Mouse (Mus musculus) limb, embryonic 13.5 days (tissue): ENCODE results near the gene Apof. TPM values are rescaled to one million over a fixed set of nuclear protein-coding genes. Genes with fewer than 3 reads are reported as not detected.

Source experiments
- ATAC-seq: fragments of 200-750 bp; cut with Nextera tagmentation; 2 replicates; pipeline ENCODE4 v1.8.0; 2017; ENCODE audit warnings: low read depth, moderate number of reproducible peaks, moderate TSS enrichment; ENCODE audit not compliant: low FRiP score
- H3K27ac ChIP-seq: fragments of 300-500 bp; sonication (generic); 2 replicates; pipeline ENCODE4 v1.5.1; 2015; ENCODE audit warnings: inconsistent platforms, mild to moderate bottlenecking, moderate library complexity
- H3K27me3 ChIP-seq: fragments of 300-500 bp; sonication (generic); 2 replicates; pipeline ENCODE4 v1.6.1; 2015; ENCODE audit warnings: mild to moderate bottlenecking, inconsistent platforms
- H3K36me3 ChIP-seq: fragments of 300-500 bp; sonication (generic); 2 replicates; pipeline ENCODE4 v1.6.1; 2015; ENCODE audit warnings: inconsistent platforms, mild to moderate bottlenecking, moderate library complexity
- H3K4me1 ChIP-seq: fragments of 300-500 bp; sonication (generic); 2 replicates; pipeline ENCODE4 v1.6.1; 2015; ENCODE audit warnings: inconsistent platforms
- H3K4me2 ChIP-seq: fragments of 300-500 bp; sonication (generic); replicated peaks from 2 replicates; pipeline ENCODE4 v1.6.1; 2015; ENCODE audit warnings: inconsistent platforms, mild to moderate bottlenecking, moderate library complexity
- H3K4me3 ChIP-seq: fragments of 300-500 bp; sonication (generic); 2 replicates; pipeline ENCODE4 v1.5.1; 2015; ENCODE audit warnings: moderate library complexity, mild to moderate bottlenecking, inconsistent platforms
- H3K9ac ChIP-seq: fragments of 300-500 bp; sonication (generic); 2 replicates; pipeline ENCODE4 v1.6.1; 2015; ENCODE audit warnings: mild to moderate bottlenecking, inconsistent platforms
- H3K9me3 ChIP-seq: fragments of 300-500 bp; sonication (generic); 2 replicates; pipeline ENCODE4 v1.6.1; 2016; ENCODE audit warnings: inconsistent platforms
- WGBS: fragments of 180-500 bp; shearing (Covaris S2); methylation state at CpG from one replicate; pipeline ENCODE4 v1.1.7; 2015; 5-methylcytosine and 5-hydroxymethylcytosine counted together
- polyA plus RNA-seq: library from polyadenylated mRNA; unstranded; fragments of >200 nt; fragmentation: Nextera tagmentation; extraction: Ambion mirVana; gene quantifications from 2 replicates; pipeline ENCODE4 v1.2.1, GENCODE M21; 2015

The Apof gene
- polyA plus RNA-seq = not detected in 2 replicates

DNA sequence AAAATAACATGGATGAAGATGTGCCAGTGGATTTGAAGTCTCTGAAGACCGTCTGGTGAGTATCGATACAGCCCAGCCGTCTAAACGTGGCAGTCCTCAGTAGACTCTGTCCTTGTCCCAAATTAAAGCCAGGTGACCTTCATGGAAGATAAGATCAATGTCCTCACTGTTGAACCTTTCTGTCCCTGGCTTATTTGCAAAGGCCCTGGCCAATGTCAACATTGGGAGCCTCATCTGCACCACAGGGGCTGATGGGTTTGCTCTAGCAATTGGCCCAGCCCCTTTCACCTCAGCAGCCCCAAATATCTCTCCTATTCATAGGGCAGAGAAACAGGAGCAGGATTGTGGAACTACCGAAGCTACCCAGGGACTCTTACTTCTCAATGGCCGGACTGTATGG, at the start of gene Apof:
Apof (plus strand) TSS at position 301 of the 400 bp plus-strand sequence.
- no peaks in the 10 kb centered on the region for H3K36me3 ChIP-seq
- H3K9ac ChIP-seq = no peak within 1 kb of the TSS
- no peak within 1 kb of the TSS for H3K27ac ChIP-seq
- H3K27me3 ChIP-seq = no peaks in the 10 kb centered on the region
- no peaks in the 10 kb centered on the region for H3K9me3 ChIP-seq
- no peak for ATAC-seq
- 70% methylated on average over 6 of the region's 6 CpGs for WGBS
- no peaks in the 10 kb centered on the region; the same call in 1 of the 2 replicates for H3K4me1 ChIP-seq
- no peak within 1 kb of the TSS for H3K4me3 ChIP-seq
- H3K4me2 ChIP-seq = no peak within 1 kb of the TSS

DNA sequence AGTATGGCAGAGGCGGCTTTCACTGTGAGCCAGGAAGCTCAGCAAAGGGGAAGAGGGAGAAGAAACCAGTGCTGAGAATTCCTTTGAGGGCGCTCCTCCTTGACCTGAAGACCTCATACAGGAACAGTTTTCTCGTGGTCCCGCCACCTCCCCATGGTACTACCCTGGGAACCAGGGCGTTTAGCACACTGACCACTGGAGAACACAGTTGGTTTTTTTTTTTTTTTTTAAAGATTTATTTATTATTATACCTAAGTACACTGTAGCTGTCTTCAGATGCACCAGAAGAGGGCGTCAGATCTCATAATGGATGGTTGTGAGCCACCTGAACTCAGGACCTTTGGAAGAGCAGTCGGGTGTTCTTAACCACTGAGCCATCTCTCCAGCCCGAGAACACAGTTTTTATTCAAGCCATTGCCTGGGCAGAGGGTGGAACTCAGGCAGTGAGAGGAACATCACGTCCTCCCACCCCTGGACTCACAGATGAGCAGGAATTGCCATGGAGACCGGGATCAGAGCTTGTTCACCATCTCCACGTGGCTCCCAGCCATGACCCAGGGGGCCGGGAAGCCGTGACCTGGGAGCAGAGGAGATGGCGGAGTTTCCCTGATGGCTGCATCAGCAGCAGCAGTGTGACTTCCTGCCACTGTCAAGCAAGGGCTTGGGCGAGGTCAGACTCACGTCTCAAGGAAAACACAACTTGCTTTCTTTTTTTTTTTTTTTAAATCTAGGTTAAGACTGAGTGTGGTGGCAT, 46.8 kb upstream of the Apof start:
- H3K27ac ChIP-seq = no peak overlapping the region

GRCm38 (mm10) chr10:128225064-128225463, 43.4 kb upstream of the Apof start:
- Histone ChIP-seq H3K4me3 (no peak overlapping the region), H3K9me3 (no peaks in the 10 kb centered on the region), H3K27ac (peak overlapping the region; percentile 69; the same call in 1 of the 2 replicates), H3K27me3 (no peaks in the 10 kb centered on the region), H3K4me2 (peak overlapping the region; percentile 27), H3K9ac (peak overlapping the region; percentile 39; the same call in 1 of the 2 replicates), H3K4me1 (peaks cover 33% of the 10 kb centered on the region), H3K36me3 (no peaks in the 10 kb centered on the region)
- peak; percentile 49; the same call in 1 of the 2 replicates for ATAC-seq
- 27% methylated on average over 5 of the region's 5 CpGs for WGBS

More for the DNA sequence above, 46.8 kb upstream of the Apof start:
- no peak overlapping the region for H3K4me3 ChIP-seq
- H3K4me1 ChIP-seq = peaks cover 25% of the 10 kb centered on the region
- no peaks in the 10 kb centered on the region for H3K27me3 ChIP-seq
- no peak overlapping the region for H3K9ac ChIP-seq
- no peaks in the 10 kb centered on the region for H3K9me3 ChIP-seq
- no peak for ATAC-seq
- no peak overlapping the region for H3K4me2 ChIP-seq
- H3K36me3 ChIP-seq = no peaks in the 10 kb centered on the region
- 56% methylated on average over 16 of the region's 16 CpGs for WGBS

DNA sequence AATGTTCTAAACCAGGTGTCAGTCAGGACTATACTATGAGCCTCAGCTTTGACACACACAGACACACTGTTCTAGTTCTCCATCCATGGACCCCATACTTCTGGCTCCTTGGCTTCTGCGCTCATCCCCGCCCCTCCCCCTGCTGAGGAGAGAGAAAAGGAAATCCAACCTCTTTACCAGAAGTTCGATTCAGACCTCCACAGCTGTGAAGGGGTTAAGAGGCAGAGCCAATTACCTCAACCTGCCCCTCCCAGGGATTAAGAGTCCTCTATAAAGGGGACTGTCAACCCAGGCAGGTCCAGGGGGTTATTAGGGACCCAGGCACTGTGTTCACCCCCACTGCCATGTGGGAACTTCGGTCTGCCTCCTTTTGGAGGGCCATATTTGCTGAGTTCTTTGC, 42.9 kb upstream of the Apof start, which contains the start of gene Mip:
Mip (plus strand) TSS at position 301 of the 400 bp plus-strand sequence.
- 0 out of 2 replicates have a peak, but pooled peaks have one; percentile 52 for ATAC-seq
- peak within 1 kb of the TSS; percentile 69 for H3K27ac ChIP-seq
- no peaks in the 10 kb centered on the region for H3K9me3 ChIP-seq
- no peak within 1 kb of the TSS for H3K4me3 ChIP-seq
- H3K4me2 ChIP-seq = peak within 1 kb of the TSS; percentile 27
- no peaks in the 10 kb centered on the region for H3K27me3 ChIP-seq
- H3K4me1 ChIP-seq = peaks cover 37% of the 10 kb centered on the region
- no peaks in the 10 kb centered on the region for H3K36me3 ChIP-seq
- peak within 1 kb of the TSS; percentile 39; the same call in 1 of the 2 replicates for H3K9ac ChIP-seq
- WGBS = 38% methylated on average over 4 of the region's 4 CpGs

- H3K4me1 ChIP-seq = peaks cover 44% of the 10 kb centered on the region
- no peaks in the 10 kb centered on the region for H3K9me3 ChIP-seq
- H3K4me3 ChIP-seq = no peak overlapping the region
- H3K9ac ChIP-seq = no peak overlapping the region
- no peak for ATAC-seq
- H3K27me3 ChIP-seq = no peaks in the 10 kb centered on the region
- no peak overlapping the region for H3K4me2 ChIP-seq
- no peaks in the 10 kb centered on the region for H3K36me3 ChIP-seq
- 70% methylated on average over 9 of the region's 9 CpGs for WGBS
- no peak overlapping the region for H3K27ac ChIP-seq
Measured at GRCm38 (mm10) chr10:128227592-128227991, 40.9 kb upstream of the Apof start.

DNA sequence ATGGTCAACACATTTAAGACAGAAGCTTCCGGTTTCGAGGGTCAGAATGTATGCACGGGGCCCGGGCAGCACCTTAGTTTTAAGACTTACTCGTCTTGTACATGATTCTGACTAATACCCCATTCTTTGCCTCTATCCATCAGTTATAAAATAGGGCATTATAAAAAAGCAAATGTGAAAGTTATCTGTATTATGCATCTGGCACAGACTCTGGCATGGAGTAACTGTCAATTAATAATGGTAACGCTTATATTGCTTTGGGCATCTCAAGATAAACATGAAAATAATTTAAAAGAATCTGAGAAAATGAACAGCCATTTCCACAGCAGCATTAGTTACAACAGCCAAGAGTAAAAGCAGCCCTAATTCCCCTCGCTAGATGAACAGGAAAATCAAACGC, 40.5 kb upstream of the Apof start:
- Histone ChIP-seq H3K27me3 (no peaks in the 10 kb centered on the region), H3K4me1 (peaks cover 48% of the 10 kb centered on the region), H3K36me3 (no peaks in the 10 kb centered on the region), H3K9me3 (no peaks in the 10 kb centered on the region), H3K27ac (no peak overlapping the region), H3K4me3 (no peak overlapping the region), H3K9ac (no peak overlapping the region), H3K4me2 (no peak overlapping the region)
- no peak for ATAC-seq
- 89% methylated on average over 8 of the region's 8 CpGs for WGBS

DNA sequence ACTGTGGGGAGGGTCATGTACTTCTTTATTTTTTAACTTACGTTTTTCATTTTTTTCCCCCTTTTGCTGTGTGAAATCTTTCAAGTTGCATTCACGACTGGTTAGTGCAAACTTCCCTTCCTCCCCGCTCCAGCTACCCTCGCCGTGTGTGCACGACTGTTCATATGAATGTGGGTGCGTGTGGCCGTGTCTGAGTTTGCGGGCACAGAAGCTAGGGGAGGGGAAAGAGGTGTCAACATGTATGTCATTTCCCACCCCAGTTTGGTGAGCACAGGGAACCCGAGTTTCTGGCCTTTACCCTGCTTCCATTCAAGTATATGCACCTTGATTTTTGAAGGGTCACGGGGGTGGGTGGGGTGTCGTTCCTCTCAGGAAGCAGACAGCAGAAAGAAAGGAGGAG, 37.9 kb upstream of the Apof start:
- H3K36me3 ChIP-seq = peaks cover 9% of the 10 kb centered on the region; the same call in 1 of the 2 replicates
- no peaks in the 10 kb centered on the region for H3K27me3 ChIP-seq
- 67% methylated on average over 12 of the region's 12 CpGs for WGBS
- 0 out of 2 replicates have a peak overlapping the region, but pooled peaks have one; percentile 85 for H3K9ac ChIP-seq
- H3K4me2 ChIP-seq = peak overlapping the region; percentile 75
- H3K4me3 ChIP-seq = no peak overlapping the region
- peaks cover 42% of the 10 kb centered on the region for H3K4me1 ChIP-seq
- H3K9me3 ChIP-seq = no peaks in the 10 kb centered on the region
- H3K27ac ChIP-seq = peak overlapping the region; percentile 94
- no peak for ATAC-seq

DNA sequence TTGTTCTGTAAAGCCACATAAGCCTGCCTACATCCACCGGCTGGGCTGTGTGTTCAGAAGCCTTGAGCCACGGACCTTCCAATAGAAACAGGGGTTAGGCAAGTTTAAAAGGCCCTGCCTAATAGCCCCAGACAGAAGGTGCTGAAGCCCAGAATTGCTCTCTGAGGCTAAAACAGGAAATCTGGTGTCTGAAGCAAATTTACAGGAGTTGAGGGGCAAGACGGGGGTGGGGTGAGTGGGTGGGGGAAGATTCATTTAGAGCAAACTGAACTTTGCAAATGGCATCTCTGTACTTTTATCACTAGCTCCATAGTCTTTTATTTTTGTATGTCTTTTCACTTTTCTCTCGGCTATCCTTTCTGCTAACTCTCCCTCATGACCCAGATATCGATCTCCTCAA, 37.3 kb upstream of the Apof start:
- Histone ChIP-seq H3K27ac (peak overlapping the region; percentile 94), H3K36me3 (peaks cover 9% of the 10 kb centered on the region; the same call in 1 of the 2 replicates), H3K9ac (peak overlapping the region; percentile 85), H3K9me3 (no peaks in the 10 kb centered on the region), H3K27me3 (no peaks in the 10 kb centered on the region), H3K4me1 (peaks cover 41% of the 10 kb centered on the region), H3K4me2 (peak overlapping the region; percentile 75), H3K4me3 (peak overlapping the region; percentile 77)
- no peak for ATAC-seq
- 9% methylated on average over 5 of the region's 5 CpGs for whole genome bisulfite sequencing

- Histone ChIP-seq H3K9ac (peak within 1 kb of the TSS; percentile 85), H3K27me3 (no peaks in the 10 kb centered on the region), H3K4me3 (peak within 1 kb of the TSS; percentile 77), H3K27ac (peak within 1 kb of the TSS; percentile 94), H3K4me2 (peak within 1 kb of the TSS; percentile 75), H3K9me3 (no peaks in the 10 kb centered on the region), H3K36me3 (peaks cover 9% of the 10 kb centered on the region; the same call in 1 of the 2 replicates), H3K4me1 (peaks cover 38% of the 10 kb centered on the region)
- WGBS = under 1% methylated on average over 58 of the region's 58 CpGs
- peak; percentile 89 for ATAC-seq
Measured at GRCm38 (mm10) chr10:128231697-128232419, 36.6 kb upstream of the Apof start, which contains the start of gene Timeless. Timeless (plus strand) TSS chr10:128232065.

DNA sequence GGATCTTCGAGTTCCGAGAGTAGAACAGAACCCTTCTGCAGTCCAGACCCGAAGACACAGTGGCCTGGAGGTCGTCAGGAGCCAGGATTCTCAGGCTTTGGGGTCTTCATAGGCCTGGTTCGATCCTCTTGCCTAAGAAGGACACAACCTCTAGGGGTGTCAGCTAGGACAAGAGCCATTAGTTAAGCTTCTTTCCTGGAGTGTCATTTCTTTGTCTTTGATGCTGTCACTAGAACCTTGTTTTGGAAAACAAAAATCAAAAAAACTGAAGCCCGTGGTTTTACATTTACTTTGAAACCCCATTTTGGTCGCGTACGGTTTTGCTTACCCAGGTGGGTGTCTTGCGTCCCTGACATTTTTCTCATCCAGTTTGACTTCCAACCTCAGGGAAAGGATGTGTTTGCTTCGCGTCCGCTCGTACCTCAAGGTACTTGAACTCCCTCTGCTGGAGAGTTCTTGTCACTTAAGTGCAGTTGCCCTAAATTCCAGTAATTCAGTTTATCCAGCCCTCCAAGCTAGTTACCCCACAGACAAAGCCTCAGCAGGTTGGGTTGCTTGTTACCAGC, 36.0 kb upstream of the Apof start:
- Histone ChIP-seq H3K4me3 (peak overlapping the region; percentile 77), H3K9ac (peak overlapping the region; percentile 85), H3K4me1 (peaks cover 35% of the 10 kb centered on the region), H3K4me2 (peak overlapping the region; percentile 75), H3K36me3 (peaks cover 9% of the 10 kb centered on the region; the same call in 1 of the 2 replicates), H3K9me3 (no peaks in the 10 kb centered on the region), H3K27ac (peak overlapping the region; percentile 94), H3K27me3 (no peaks in the 10 kb centered on the region)
- peak; percentile 46; the same call in 1 of the 2 replicates for ATAC-seq
- under 1% methylated on average over 14 of the region's 14 CpGs for WGBS

DNA sequence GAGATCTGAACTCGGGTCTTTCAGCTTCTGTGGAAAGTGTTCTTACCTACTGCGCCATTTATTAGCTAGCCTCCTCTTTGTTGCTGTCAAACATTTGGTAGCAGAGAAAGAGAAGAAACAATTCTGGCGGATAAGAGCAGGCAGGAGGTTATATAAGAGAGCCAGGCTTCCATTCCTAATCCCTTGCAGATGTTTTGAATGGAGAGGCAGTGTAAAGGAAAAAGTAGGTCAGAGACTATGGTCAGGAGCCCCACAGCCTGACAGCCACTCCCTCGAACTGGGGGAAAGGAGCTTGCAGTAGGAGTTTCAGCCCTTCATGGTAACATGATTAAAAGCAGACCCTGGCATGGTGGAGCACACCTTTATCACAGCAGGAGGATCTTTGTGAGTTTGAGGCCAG, 32.1 kb upstream of the Apof start:
- H3K27ac ChIP-seq = peak overlapping the region; percentile 63; the same call in 1 of the 2 replicates
- H3K4me2 ChIP-seq = no peak overlapping the region
- 30% methylated on average over 4 of the region's 4 CpGs for WGBS
- no peaks in the 10 kb centered on the region for H3K9me3 ChIP-seq
- H3K4me1 ChIP-seq = peaks cover 25% of the 10 kb centered on the region
- H3K9ac ChIP-seq = peak overlapping the region; percentile 1; the same call in 1 of the 2 replicates
- peaks cover 32% of the 10 kb centered on the region for H3K36me3 ChIP-seq
- no peaks in the 10 kb centered on the region for H3K27me3 ChIP-seq
- H3K4me3 ChIP-seq = no peak overlapping the region
- no peak for ATAC-seq
